Mouse (Mus musculus) CH12.LX (cell line): ENCODE results near the gene Cdc37l1. TPM values are rescaled to one million over a fixed set of nuclear protein-coding genes. Genes with fewer than 3 reads are reported as not detected.

Source experiments
- DNase-seq: peaks from one replicate; pipeline ENCODE4 v3.0.0-alpha.2; 2013; ENCODE audit errors: extremely low read depth
- H3K27ac ChIP-seq: 2 replicates; pipeline ENCODE4 v1.5.1; 2012; ENCODE audit warnings: low read depth, mild to moderate bottlenecking, control low read depth, moderate library complexity; ENCODE audit not compliant: insufficient read depth
- H3K27me3 ChIP-seq: replicated peaks from 2 replicates; pipeline ENCODE3; 2012; ENCODE audit warnings: inconsistent platforms
- H3K36me3 ChIP-seq, 2 experiments: replicated peaks in 1 of 2; 2 replicates each; pipeline versions ENCODE3 to v1.6.1; 2012; ENCODE audit warnings: inconsistent platforms in 1 of 2, low read length in 1 of 2, mild to moderate bottlenecking in 1 of 2, mixed read lengths in 1 of 2, moderate library complexity in 1 of 2; ENCODE audit not compliant: control insufficient read depth in 1 of 2, insufficient read depth in 1 of 2
- H3K4me1 ChIP-seq, 2 experiments: 2 replicates each; pipeline ENCODE4 v1.6.1; 2012; ENCODE audit warnings: inconsistent platforms in 1 of 2, moderate library complexity in 1 of 2; ENCODE audit not compliant: insufficient read depth in 2 of 2, control insufficient read depth in 1 of 2
- H3K4me2 ChIP-seq: 2 replicates; pipeline ENCODE4 v1.6.1; 2012; ENCODE audit warnings: low read depth, mild to moderate bottlenecking, control low read depth; ENCODE audit not compliant: poor library complexity, insufficient read depth, severe bottlenecking
- H3K4me3 ChIP-seq, 3 experiments: fragments of 150-350 bp in 1 of 3; sonication (generic) in 1 of 3; replicated peaks in 1 of 3; 2 replicates each; pipeline versions ENCODE3 to v1.5.1; 2011 to 2012; ENCODE audit warnings: low read depth in 2 of 3, low read length in 2 of 3, mild to moderate bottlenecking in 2 of 3, moderate library complexity in 2 of 3, control low read depth in 1 of 3, improper control_type of control experiment in 1 of 3, inconsistent platforms in 1 of 3, mixed read lengths in 1 of 3; ENCODE audit not compliant: poor library complexity in 1 of 3
- H3K79me2 ChIP-seq: replicated peaks from 2 replicates; pipeline ENCODE4 v1.6.1; 2012; ENCODE audit warnings: mild to moderate bottlenecking, moderate library complexity; ENCODE audit not compliant: control insufficient read depth, poor library complexity, insufficient read depth, severe bottlenecking; ENCODE audit errors: extremely low read depth
- H3K9ac ChIP-seq: 2 replicates; pipeline ENCODE4 v1.6.1; 2012; ENCODE audit warnings: low read depth, mild to moderate bottlenecking, control low read depth, moderate library complexity; ENCODE audit not compliant: insufficient read depth
- H3K9me3 ChIP-seq: replicated peaks from 2 replicates; pipeline ENCODE3; 2012; ENCODE audit warnings: low read length, inconsistent platforms, mixed read lengths
- BHLHE40 ChIP-seq: IDR thresholded peaks from 2 replicates; pipeline ENCODE4 v1.6.1; 2011; ENCODE audit warnings: mild to moderate bottlenecking, low read depth, low read length, improper control_type of control experiment
- ELF1 ChIP-seq: IDR thresholded peaks from 2 replicates; pipeline ENCODE4 v1.6.1; 2014; ENCODE audit warnings: low read depth, mild to moderate bottlenecking, inconsistent platforms, low read length, improper control_type of control experiment
- ETS1 ChIP-seq: conservative IDR thresholded peaks from 2 replicates; pipeline ENCODE4 v1.6.1; 2012; ENCODE audit warnings: low read depth, mild to moderate bottlenecking, inconsistent platforms, low read length, improper control_type of control experiment, moderate library complexity
- GABPA ChIP-seq: IDR thresholded peaks from 2 replicates; pipeline ENCODE4 v1.6.1; 2012; ENCODE audit warnings: low read depth, low read length, improper control_type of control experiment, inconsistent platforms; ENCODE audit not compliant: insufficient replicate concordance
- HCFC1 ChIP-seq: IDR thresholded peaks from 2 replicates; pipeline ENCODE4 v1.6.1; 2012; ENCODE audit warnings: low read depth, mild to moderate bottlenecking, inconsistent platforms, low read length, improper control_type of control experiment
- JUN ChIP-seq: IDR thresholded peaks from 2 replicates; pipeline ENCODE4 v1.6.1; 2011; ENCODE audit warnings: low read depth, mild to moderate bottlenecking, low read length, improper control_type of control experiment, moderate library complexity; ENCODE audit not compliant: insufficient read depth
- MAFK ChIP-seq: IDR thresholded peaks from 2 replicates; pipeline ENCODE4 v1.6.1; 2011; ENCODE audit warnings: low read length, improper control_type of control experiment; ENCODE audit not compliant: insufficient replicate concordance
- MAX ChIP-seq: IDR thresholded peaks from 2 replicates; pipeline ENCODE4 v1.6.1; 2011; ENCODE audit warnings: low read length, improper control_type of control experiment
- MAZ ChIP-seq: IDR thresholded peaks from 2 replicates; pipeline ENCODE4 v1.6.1; 2012; ENCODE audit warnings: low read depth, mild to moderate bottlenecking, inconsistent platforms, low read length, improper control_type of control experiment, moderate library complexity
- MXI1 ChIP-seq: IDR thresholded peaks from 2 replicates; pipeline ENCODE4 v1.6.1; 2011; ENCODE audit warnings: mild to moderate bottlenecking, low read depth, low read length, improper control_type of control experiment
- MYC ChIP-seq: IDR thresholded peaks from 2 replicates; pipeline ENCODE4 v1.6.1; 2011; ENCODE audit warnings: low read depth, mild to moderate bottlenecking, improper control_type of control experiment, low read length
- PAX5 ChIP-seq: IDR thresholded peaks from 2 replicates; pipeline ENCODE4 v1.6.1; 2012; ENCODE audit warnings: low read length, inconsistent platforms, mixed read lengths
- POLR2A ChIP-seq: IDR thresholded peaks from 2 replicates; pipeline ENCODE4 v1.6.1; 2011; ENCODE audit warnings: low read depth, mild to moderate bottlenecking, improper control_type of control experiment, low read length
- RAD21 ChIP-seq: IDR thresholded peaks from 2 replicates; pipeline ENCODE4 v1.6.1; 2011; ENCODE audit warnings: low read depth, mild to moderate bottlenecking, low read length, improper control_type of control experiment, moderate library complexity
- SIN3A ChIP-seq: IDR thresholded peaks from 2 replicates; pipeline ENCODE4 v1.6.1; 2012; ENCODE audit warnings: low read length, improper control_type of control experiment, inconsistent platforms
- UBTF ChIP-seq: IDR thresholded peaks from 2 replicates; pipeline ENCODE4 v1.6.1; 2012; ENCODE audit warnings: low read depth, mild to moderate bottlenecking, inconsistent platforms, low read length, improper control_type of control experiment, moderate library complexity
- ZMIZ1 ChIP-seq: IDR thresholded peaks from 2 replicates; pipeline ENCODE4 v1.6.1; 2012; ENCODE audit warnings: low read depth, mild to moderate bottlenecking, inconsistent platforms, low read length, improper control_type of control experiment
- ZNF384 ChIP-seq: IDR thresholded peaks from 2 replicates; pipeline ENCODE4 v1.6.1; 2012; ENCODE audit warnings: low read depth, low read length, improper control_type of control experiment, inconsistent platforms
- dilution Hi-C: fragments of 300-500 bp; cut with MboI; formaldehyde crosslinking; loops from 2 replicates; pipeline ENCODE4 v1.14.3; 2020; ENCODE audit warnings: low sequenced_read_pairs; ENCODE audit not compliant: extremely low pct_unique_long_range_greater_than_20kb, extremely low pct_ligation_motif_present
- in situ Hi-C: fragments of 300-500 bp; cut with MboI; formaldehyde crosslinking; loops from 3 replicates; pipeline ENCODE4 v1.14.3; 2019; ENCODE audit warnings: low sequenced_read_pairs, low pct_ligation_motif_present, low pct_unique_long_range_greater_than_20kb, mixed read lengths
- polyA plus RNA-seq: library from polyadenylated mRNA; unstranded; fragments of >175 nt; gene quantifications from 2 replicates; pipeline ENCODE4 v1.2.1, GENCODE M21; 2012; ENCODE audit warnings: low read depth; ENCODE audit not compliant: insufficient read length
- total RNA-seq, 2 experiments: library from RNA; depleted of rRNA; stranded (reverse); fragments of 300-350 nt in 1 of 2; fragments of >200 nt in 1 of 2; gene quantifications; 2 replicates each; pipeline ENCODE4 v1.2.3; 2012 to 2014

The Cdc37l1 gene
- total and polyA plus RNA-seq, 3 experiments, result 14.0 to 26.8 (median 22.9) TPM

DNA sequence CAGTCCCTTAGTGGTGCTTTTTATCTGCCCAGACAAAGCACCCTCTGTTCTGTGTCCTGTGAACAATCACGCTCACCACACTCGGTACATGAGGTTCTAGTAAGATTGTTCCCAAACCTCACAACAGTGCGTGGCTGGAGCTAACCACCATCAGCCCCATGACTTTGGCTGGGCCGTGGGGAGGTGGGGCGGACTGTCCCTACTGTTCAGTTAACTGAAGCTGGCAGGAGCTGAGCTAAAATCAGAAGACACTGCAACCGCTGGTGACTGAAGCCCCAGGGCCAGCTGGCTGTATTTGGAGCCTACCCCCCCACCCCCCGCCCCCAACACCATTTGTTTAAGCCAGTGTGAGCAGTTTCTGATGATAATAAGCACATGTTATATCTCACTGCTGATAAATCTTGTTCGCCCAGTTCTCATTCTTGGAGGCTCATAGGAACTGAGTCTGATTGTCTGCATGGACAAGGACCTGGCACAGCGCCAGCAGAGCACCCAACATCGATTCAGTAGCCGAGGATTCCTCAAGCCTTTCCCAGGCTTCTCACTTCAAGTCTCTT, 34.3 kb downstream of the Cdc37l1 start:
- peak; percentile 55 for DNase-seq
- Histone ChIP-seq H3K79me2 (no peaks in the 10 kb centered on the region), H3K27me3 (no peaks in the 10 kb centered on the region), H3K36me3 (peaks cover 44 to 86% of the 10 kb centered on the region in 2 experiments), H3K9me3 (no peaks in the 10 kb centered on the region), H3K4me3 (no peak overlapping the region)
- in situ Hi-C loops (no loop called here), dilution Hi-C loops (no loop called here)
- no peak for TF ChIP-seq PAX5
- no peak for TF ChIP-seq UBTF
- TF ChIP-seq RAD21, result no peak
- no peak for TF ChIP-seq MAZ
- no peak for TF ChIP-seq MYC
- TF ChIP-seq SIN3A, result no peak
- TF ChIP-seq MXI1, result no peak
- no peak for TF ChIP-seq MAX
- no peak for TF ChIP-seq GABPA
- TF ChIP-seq ZNF384, result no peak
- no peak for TF ChIP-seq HCFC1
- TF ChIP-seq ELF1, result no peak
- TF ChIP-seq ETS1, result no peak
- TF ChIP-seq, all 38 proteins: peak for 0
- Histone ChIP-seq H3K9ac (no peak overlapping the region), H3K4me2 (no peak overlapping the region), H3K4me1 (peaks cover 3 to 57% of the 10 kb centered on the region in 2 experiments; a peak in 2 of 4 replicates), H3K27ac (peak overlapping the region; percentile 56)

DNA sequence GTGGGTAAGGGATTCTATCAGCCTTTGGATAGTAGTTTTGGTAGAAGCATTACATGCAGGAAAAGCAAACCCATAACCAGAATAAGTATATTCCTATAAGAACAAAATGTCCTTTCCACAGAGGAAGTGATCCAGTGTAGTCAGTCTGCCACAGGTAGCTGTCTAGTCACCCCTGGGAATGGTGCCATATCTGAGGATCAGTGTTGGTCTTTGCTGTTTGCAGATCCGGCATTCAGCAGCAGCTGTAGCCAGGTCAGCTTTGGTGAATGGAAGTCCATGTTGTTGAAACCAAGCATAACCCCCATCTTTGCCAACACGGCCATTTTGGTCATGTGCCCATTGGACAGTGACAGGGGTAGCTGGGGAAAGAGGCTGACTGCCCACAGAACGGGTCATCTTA, 41.6 kb downstream of the Cdc37l1 start:
- peaks cover 0 to 3% of the 10 kb centered on the region in 2 experiments; a peak in 1 of 4 replicates for H3K4me1 ChIP-seq
- H3K79me2 ChIP-seq, result no peaks in the 10 kb centered on the region
- dilution Hi-C loops, result no loop called here
- no peaks in the 10 kb centered on the region for H3K27me3 ChIP-seq
- TF ChIP-seq SIN3A (no peak), MAFK (no peak), ZMIZ1 (no peak), JUN (no peak), MXI1 (no peak), POLR2A (no peak), GABPA (no peak), BHLHE40 (no peak)
- TF ChIP-seq, all 38 proteins: peak for 0
- no peak overlapping the region for H3K4me2 ChIP-seq
- no peak overlapping the region for H3K9ac ChIP-seq
- no peak overlapping the region for H3K27ac ChIP-seq
- no peak for DNase-seq
- H3K36me3 ChIP-seq, result peaks cover 5 to 71% of the 10 kb centered on the region in 2 experiments
- in situ Hi-C loops, result no loop called here
- H3K4me3 ChIP-seq, result no peak overlapping the region
- H3K9me3 ChIP-seq, result no peaks in the 10 kb centered on the region
